Mouse (Mus musculus): ENCODE measurements around the gene Dlgap5. TPM values are rescaled to one million over a fixed set of nuclear protein-coding genes. Genes with fewer than 3 reads are reported as not detected.

Dlgap5 gene
- total and polyA plus RNA-seq, 3 experiments = 45.0 to 71.2 (median 62.4) TPM

DNA sequence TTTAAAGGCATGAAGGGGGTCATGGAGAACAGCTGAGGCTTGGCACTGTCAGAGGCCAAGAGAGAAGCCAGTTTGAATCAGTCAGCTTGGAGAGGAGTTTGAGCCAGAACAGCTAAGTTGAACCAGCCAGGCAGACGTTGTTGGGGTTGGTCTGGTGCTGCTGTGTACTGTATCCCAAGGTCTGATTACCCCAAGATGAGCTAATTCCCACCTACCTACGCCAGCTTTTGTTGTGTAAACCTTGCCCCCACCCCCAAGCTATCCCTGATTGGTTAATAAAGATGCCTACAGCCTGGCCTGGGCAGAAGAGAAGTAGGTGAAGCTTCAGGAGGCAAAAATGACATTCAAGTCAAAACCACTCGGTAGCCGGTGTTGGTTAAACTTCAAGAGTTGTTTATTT lies 4.3 kb upstream of the Dlgap5 start:
- Histone ChIP-seq H3K36me3 (ENCODE audit: control insufficient read depth in 1 of 2, insufficient read depth in 2 of 2, low read length in 2 of 2) (no peaks in the 10 kb centered on the region), H3K9me3 (replicated peaks; ENCODE audit: insufficient read depth, low read length) (no peaks in the 10 kb centered on the region), H3K27me3 (ENCODE audit: control insufficient read depth in 1 of 2, insufficient read depth in 2 of 2, low read length in 2 of 2) (peaks cover 2 to 3% of the 10 kb centered on the region in 2 experiments; a peak in 3 of 4 replicates), H3K27ac (ENCODE audit: control insufficient read depth, low read depth, low read length) (no peak overlapping the region), H3K9ac (ENCODE audit: control insufficient read depth, low read depth, low read length, poor library complexity, severe bottlenecking) (no peak overlapping the region), H3K4me3 (ENCODE audit: control insufficient read depth in 1 of 2, insufficient read depth in 1 of 2, low read depth in 2 of 2, low read length in 2 of 2) (no peak overlapping the region), H3K79me2 (ENCODE audit: control insufficient read depth, insufficient read depth, low read length, poor library complexity) (peaks cover 4% of the 10 kb centered on the region), H3K4me1 (ENCODE audit: control insufficient read depth in 1 of 2, insufficient read depth in 2 of 2, low read length in 2 of 2) (peaks cover 0 to under 1% of the 10 kb centered on the region in 2 experiments; a peak in 2 of 4 replicates)
- no peak for DNase-seq (ENCODE audit: low read depth, low spot score)
- TF ChIP-seq KAT2A (conservative IDR thresholded peaks at IDR 0.05; ENCODE audit: low read depth, low read length) (no peak), SIN3A (IDR thresholded peaks at IDR 0.05; ENCODE audit: low read length) (no peak), ZC3H11A (IDR thresholded peaks at IDR 0.05; ENCODE audit: low read depth, low read length) (no peak), NELFE (IDR thresholded peaks at IDR 0.05; ENCODE audit: low read depth, low read length) (no peak), CTCF (IDR thresholded peaks at IDR 0.05 in 2 of 3, conservative IDR thresholded peaks at IDR 0.05 in 1 of 3; ENCODE audit: control insufficient read depth in 1 of 3, insufficient read depth in 1 of 3, low read depth in 2 of 3, low read length in 3 of 3, poor library complexity in 1 of 3, severe bottlenecking in 1 of 3) (no peak), TBP (IDR thresholded peaks at IDR 0.05; ENCODE audit: low read depth, low read length) (no peak), CHD2 (IDR thresholded peaks at IDR 0.05; ENCODE audit: low read length) (no peak), HCFC1 (IDR thresholded peaks at IDR 0.05; ENCODE audit: low read depth, low read length) (no peak), MAFK (IDR thresholded peaks at IDR 0.05; ENCODE audit: borderline replicate concordance, low read depth, low read length) (no peak), POLR2A (IDR thresholded peaks at IDR 0.05; ENCODE audit: control insufficient read depth in 1 of 2, insufficient read depth in 1 of 2, low read depth in 1 of 2, low read length in 2 of 2, poor library complexity in 1 of 2) (no peak), ELF1 (IDR thresholded peaks at IDR 0.05; ENCODE audit: low read depth, low read length) (no peak), USF1 (IDR thresholded peaks at IDR 0.05; ENCODE audit: low read depth, low read length) (no peak), POLR2AphosphoS5 (IDR thresholded peaks at IDR 0.05; ENCODE audit: borderline replicate concordance, low read depth, low read length) (no peak), MAX (IDR thresholded peaks at IDR 0.05; ENCODE audit: low read length) (no peak), MAZ (IDR thresholded peaks at IDR 0.05; ENCODE audit: low read depth, low read length) (no peak), BHLHE40 (IDR thresholded peaks at IDR 0.05; ENCODE audit: borderline replicate concordance, low read depth, low read length) (no peak)

DNA sequence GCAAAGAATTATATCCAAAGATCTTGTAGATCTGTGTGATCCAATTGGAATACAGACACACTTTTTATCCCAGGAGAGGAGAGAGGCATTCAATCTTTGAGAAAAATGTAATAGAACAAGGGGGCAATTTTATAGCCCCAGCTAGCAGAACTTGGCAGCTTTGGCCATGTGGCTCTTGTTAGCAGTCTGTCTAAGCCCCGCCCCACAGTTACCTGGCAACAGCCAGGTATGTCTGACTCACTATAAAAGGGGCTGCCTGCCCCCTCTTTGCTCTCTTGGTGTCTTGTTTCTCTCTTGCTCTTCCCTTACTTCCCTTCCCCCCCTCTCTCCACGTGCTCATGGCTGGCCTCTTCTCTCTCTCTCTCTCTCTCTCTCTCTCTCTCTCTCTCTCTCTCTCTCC lies 3.4 kb upstream of the Dlgap5 start:
- peaks cover 0 to 2% of the 10 kb centered on the region in 2 experiments; a peak in 1 of 4 replicates for H3K36me3 ChIP-seq (ENCODE audit: control insufficient read depth in 1 of 2, insufficient read depth in 2 of 2, low read length in 2 of 2)
- peaks cover 2 to 3% of the 10 kb centered on the region in 2 experiments; a peak in 3 of 4 replicates for H3K27me3 ChIP-seq (ENCODE audit: control insufficient read depth in 1 of 2, insufficient read depth in 2 of 2, low read length in 2 of 2)
- H3K27ac ChIP-seq (ENCODE audit: control insufficient read depth, low read depth, low read length) = no peak overlapping the region
- no peak overlapping the region for H3K9ac ChIP-seq (ENCODE audit: control insufficient read depth, low read depth, low read length, poor library complexity, severe bottlenecking)
- TF ChIP-seq MXI1 (IDR thresholded peaks at IDR 0.05; ENCODE audit: low read depth, low read length) (no peak), POLR2A (IDR thresholded peaks at IDR 0.05; ENCODE audit: control insufficient read depth in 1 of 2, insufficient read depth in 1 of 2, low read depth in 1 of 2, low read length in 2 of 2, poor library complexity in 1 of 2) (no peak), MYB (IDR thresholded peaks at IDR 0.05; ENCODE audit: low read depth, low read length) (no peak)
- no peak for DNase-seq (ENCODE audit: low read depth, low spot score)
- no peaks in the 10 kb centered on the region for H3K9me3 ChIP-seq (replicated peaks; ENCODE audit: insufficient read depth, low read length)
- peaks cover 9% of the 10 kb centered on the region for H3K79me2 ChIP-seq (ENCODE audit: control insufficient read depth, insufficient read depth, low read length, poor library complexity)
- H3K4me3 ChIP-seq (ENCODE audit: control insufficient read depth in 1 of 2, insufficient read depth in 1 of 2, low read depth in 2 of 2, low read length in 2 of 2) = no peak overlapping the region
- peaks cover 0 to 8% of the 10 kb centered on the region in 2 experiments; a peak in 2 of 4 replicates for H3K4me1 ChIP-seq (ENCODE audit: control insufficient read depth in 1 of 2, insufficient read depth in 2 of 2, low read length in 2 of 2)
